Mouse (Mus musculus) forebrain, embryonic 14.5 days (tissue): ENCODE results near the gene Igf2r. TPM values are rescaled to one million over a fixed set of nuclear protein-coding genes. Genes with fewer than 3 reads are reported as not detected.

Experiments
- ATAC-seq: fragments of 200-750 bp; cut with Nextera tagmentation; 2 replicates; pipeline ENCODE4 v1.8.0; 2017; ENCODE audit warnings: mild to moderate bottlenecking, moderate library complexity
- DNase-seq: peaks from one replicate; pipeline ENCODE4 v3.0.0-alpha.2; 2015; ENCODE audit warnings: low spot score
- H3K27ac ChIP-seq: fragments of 300-500 bp; sonication (generic); 2 replicates; pipeline ENCODE4 v1.5.1; 2014; ENCODE audit warnings: low read depth, mild to moderate bottlenecking, control low read depth, low read length, moderate library complexity
- H3K27me3 ChIP-seq: fragments of 300-500 bp; sonication (generic); replicated peaks from 2 replicates; pipeline ENCODE4 v1.6.1; 2014; ENCODE audit warnings: low read length, control low read depth, mixed read lengths; ENCODE audit not compliant: control insufficient read depth, insufficient read depth
- H3K36me3 ChIP-seq: fragments of 300-500 bp; sonication (generic); 2 replicates; pipeline ENCODE4 v1.6.1; 2014; ENCODE audit warnings: low read length, control low read depth; ENCODE audit not compliant: control insufficient read depth, insufficient read depth
- H3K4me1 ChIP-seq: fragments of 300-500 bp; sonication (generic); 2 replicates; pipeline ENCODE4 v1.6.1; 2014; ENCODE audit warnings: antibody characterized with exemption, low read length, control low read depth; ENCODE audit not compliant: control insufficient read depth, insufficient read depth
- H3K4me2 ChIP-seq: fragments of 300-500 bp; sonication (generic); 2 replicates; pipeline ENCODE4 v1.6.1; 2014; ENCODE audit warnings: mild to moderate bottlenecking, control low read depth, low read length
- H3K4me3 ChIP-seq: fragments of 300-500 bp; sonication (generic); 2 replicates; pipeline ENCODE4 v1.5.1; 2014; ENCODE audit warnings: low read depth, low read length, control low read depth
- H3K9ac ChIP-seq: fragments of 300-500 bp; sonication (generic); 2 replicates; pipeline ENCODE4 v1.6.1; 2014; ENCODE audit warnings: mild to moderate bottlenecking, low read length, control low read depth, moderate library complexity
- H3K9me3 ChIP-seq: fragments of 300-500 bp; sonication (generic); replicated peaks from 2 replicates; pipeline ENCODE4 v1.6.1; 2016; ENCODE audit warnings: low read length, control low read depth, mixed read lengths; ENCODE audit not compliant: control insufficient read depth
- WGBS: fragments of 180-500 bp; shearing (Covaris S2); extraction: QIAGEN DNeasy Blood & Tissue Kit; methylation state at CpG from one replicate; pipeline ENCODE4 v1.1.7; 2014; 5-methylcytosine and 5-hydroxymethylcytosine counted together
- polyA plus RNA-seq: library from polyadenylated mRNA; unstranded; fragments of >200 nt; fragmentation: Nextera tagmentation; extraction: Ambion mirVana; gene quantifications from 2 replicates; pipeline ENCODE4 v1.2.1, GENCODE M21; 2014

Igf2r gene
- 9.6 and 10.9 TPM in 2 replicates for polyA plus RNA-seq

DNA sequence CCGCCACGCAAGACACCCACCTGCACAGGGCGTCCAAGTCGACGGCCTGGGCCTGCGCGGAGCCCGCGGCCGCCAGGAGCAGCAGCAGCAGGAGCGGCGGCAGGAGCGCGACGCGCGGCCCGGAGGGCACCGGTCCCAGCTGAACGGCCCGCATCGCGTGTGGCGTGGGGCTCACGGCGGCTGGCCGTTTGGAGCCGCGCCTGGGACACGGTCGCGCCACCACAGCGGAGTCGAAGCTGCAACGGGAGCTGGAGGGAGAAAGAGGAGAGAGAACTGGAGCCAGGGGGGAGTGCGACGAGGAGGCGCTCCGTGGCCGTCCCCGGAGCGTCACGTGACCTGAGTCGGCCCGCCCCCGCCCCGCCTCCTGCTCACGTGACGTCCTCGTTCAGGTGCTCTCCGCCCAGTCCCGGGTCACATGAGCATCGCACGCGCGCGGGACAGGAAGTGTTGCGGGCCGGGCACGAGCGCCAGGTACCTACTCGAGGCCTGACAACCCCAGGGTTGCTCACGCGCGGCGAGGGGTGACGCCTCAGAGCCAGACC lies at the start of gene Igf2r:
Gene Igf2r, minus strand, starts transcription at position 285 of the 542 bp plus-strand sequence.
- H3K4me3 ChIP-seq: peak within 1 kb of the TSS; percentile 86
- 3% methylated on average over 66 of the region's 67 CpGs for WGBS
- H3K4me1 ChIP-seq: peaks cover 15% of the 10 kb centered on the region
- peak within 1 kb of the TSS; percentile 88 for H3K9ac ChIP-seq
- peak; percentile 94 for ATAC-seq
- peak; percentile 94 for DNase-seq
- H3K36me3 ChIP-seq: no peaks in the 10 kb centered on the region
- H3K9me3 ChIP-seq: no peaks in the 10 kb centered on the region
- H3K4me2 ChIP-seq: peak within 1 kb of the TSS; percentile 89
- peak within 1 kb of the TSS; percentile 68; the same call in 1 of the 2 replicates for H3K27ac ChIP-seq
- no peaks in the 10 kb centered on the region for H3K27me3 ChIP-seq

DNA sequence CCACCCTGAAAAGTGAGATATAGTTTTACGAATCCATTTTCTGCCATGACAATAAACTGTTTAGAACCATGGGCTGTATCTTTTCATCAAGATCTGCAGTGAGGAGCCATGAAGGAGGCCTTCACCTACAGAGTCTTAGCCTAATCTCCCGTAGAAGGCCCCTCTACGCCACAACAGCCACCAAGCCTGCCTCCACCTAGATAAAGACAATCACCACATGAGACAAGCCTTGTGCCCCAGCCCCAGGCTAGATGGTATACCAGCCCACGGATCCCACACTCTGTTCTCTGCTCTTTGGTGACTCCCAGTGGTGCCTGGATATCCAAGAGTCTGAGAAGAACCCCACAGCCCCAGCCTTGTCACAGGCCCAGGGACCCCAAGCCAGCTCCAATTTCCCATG lies 46.4 kb upstream of the Igf2r start:
- no peaks in the 10 kb centered on the region for H3K36me3 ChIP-seq
- H3K4me2 ChIP-seq: no peak overlapping the region
- 84% methylated on average over 4 of the region's 4 CpGs for WGBS
- H3K27ac ChIP-seq: no peak overlapping the region
- H3K4me3 ChIP-seq: no peak overlapping the region
- ATAC-seq: no peak
- DNase-seq: no peak
- H3K9me3 ChIP-seq: no peaks in the 10 kb centered on the region; the same call in 1 of the 2 replicates
- no peaks in the 10 kb centered on the region for H3K4me1 ChIP-seq
- no peak overlapping the region for H3K9ac ChIP-seq
- H3K27me3 ChIP-seq: no peaks in the 10 kb centered on the region

DNA sequence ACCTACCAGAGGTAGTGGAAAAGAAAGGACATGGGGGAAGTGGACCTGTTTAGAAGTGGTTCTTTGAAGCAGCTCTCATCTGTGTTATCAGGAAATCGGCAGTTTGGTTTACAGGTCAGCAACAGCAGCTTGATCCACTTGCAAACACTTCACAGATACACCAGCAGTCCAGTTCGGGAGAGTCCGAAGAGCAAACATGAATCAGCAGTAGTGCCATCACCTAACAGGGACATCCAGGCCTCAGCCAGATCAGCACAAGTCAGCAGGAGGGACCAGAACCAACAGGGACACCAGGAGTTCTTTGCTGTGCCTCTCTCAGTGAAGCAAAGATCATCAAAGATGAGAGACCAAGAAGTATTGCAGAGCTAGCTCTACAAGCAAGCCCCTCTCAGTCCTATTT lies 45.0 kb upstream of the Igf2r start:
- no peak overlapping the region for H3K9ac ChIP-seq
- no peak overlapping the region for H3K4me3 ChIP-seq
- H3K36me3 ChIP-seq: no peaks in the 10 kb centered on the region
- H3K27ac ChIP-seq: no peak overlapping the region
- no peaks in the 10 kb centered on the region for H3K9me3 ChIP-seq
- H3K4me2 ChIP-seq: no peak overlapping the region
- WGBS: 88% methylated on average over 3 of the region's 3 CpGs
- H3K27me3 ChIP-seq: no peaks in the 10 kb centered on the region
- DNase-seq (no peak), ATAC-seq (no peak)
- no peaks in the 10 kb centered on the region for H3K4me1 ChIP-seq

DNA sequence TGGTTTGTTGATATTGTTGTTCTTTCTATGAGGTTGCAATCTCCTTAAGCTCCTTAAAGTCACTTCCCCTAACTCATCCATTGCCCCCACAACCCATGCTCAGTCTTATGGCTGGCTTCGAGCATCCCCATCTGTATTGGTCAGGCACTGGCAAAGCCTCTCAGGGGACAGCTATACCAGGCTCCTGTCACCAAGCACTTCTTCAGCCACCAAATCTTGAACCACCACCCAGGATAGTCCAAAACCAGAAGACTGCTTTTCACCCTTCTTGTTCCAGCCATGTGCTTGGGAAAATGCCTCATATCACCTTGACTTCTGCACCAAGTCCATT lies 41.5 kb upstream of the Igf2r start:
- H3K4me2 ChIP-seq: no peak overlapping the region
- no peaks in the 10 kb centered on the region for H3K27me3 ChIP-seq
- 84% methylated on average over 1 of the region's 1 CpGs for WGBS
- no peak overlapping the region for H3K27ac ChIP-seq
- no peak overlapping the region for H3K4me3 ChIP-seq
- H3K4me1 ChIP-seq: no peaks in the 10 kb centered on the region
- no peak overlapping the region for H3K9ac ChIP-seq
- H3K36me3 ChIP-seq: no peaks in the 10 kb centered on the region
- ATAC-seq: no peak; the same call in 1 of the 2 replicates
- no peak for DNase-seq
- H3K9me3 ChIP-seq: no peaks in the 10 kb centered on the region

DNA sequence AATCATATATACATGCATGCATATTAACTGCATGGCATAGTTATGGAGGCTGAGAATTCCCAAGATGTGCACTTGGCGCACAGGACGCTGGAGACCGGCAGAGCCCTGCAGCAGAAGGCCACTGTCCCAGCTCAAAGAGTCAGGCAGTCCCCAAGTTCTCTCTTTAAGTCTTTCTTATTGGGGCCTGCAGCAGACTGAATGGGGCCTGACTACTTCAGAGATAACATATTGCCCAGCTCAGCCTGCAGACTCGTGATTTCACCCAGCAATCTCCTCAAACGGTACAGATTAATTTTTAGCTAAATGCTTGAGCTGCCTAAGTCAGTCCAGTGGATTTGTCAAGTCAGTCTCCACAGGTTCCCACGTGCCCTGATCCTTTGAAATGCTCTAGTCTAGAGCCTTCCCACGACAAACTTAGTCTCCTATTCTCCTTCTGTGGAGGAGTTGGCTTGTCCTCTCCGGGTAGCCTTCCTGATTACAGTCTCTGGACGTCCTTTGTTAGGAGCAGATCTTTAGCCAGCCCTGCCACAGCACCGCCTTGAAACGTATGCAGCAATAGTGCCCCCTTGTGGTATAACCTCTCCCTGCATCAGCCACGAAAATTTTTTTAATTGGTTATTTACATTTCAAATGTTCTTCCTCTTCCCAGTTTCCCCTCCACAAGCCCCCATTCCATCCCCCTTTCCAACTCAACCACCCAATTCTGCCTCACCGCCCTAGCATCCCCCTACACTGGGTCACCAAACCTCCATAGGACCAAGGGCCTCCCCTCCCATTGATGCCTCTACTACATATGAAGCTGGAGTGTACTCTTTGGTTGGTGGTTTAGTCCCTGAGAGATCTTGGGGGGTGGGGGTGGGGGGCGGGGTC lies 40.9 kb upstream of the Igf2r start:
- DNase-seq (peak; percentile 90), ATAC-seq (peak; percentile 88)
- H3K27ac ChIP-seq: 0 out of 2 replicates have a peak overlapping the region, but pooled peaks have one; percentile 21
- WGBS: 25% methylated on average over 14 of the region's 14 CpGs
- H3K9me3 ChIP-seq: no peaks in the 10 kb centered on the region
- no peaks in the 10 kb centered on the region for H3K36me3 ChIP-seq
- peak overlapping the region; percentile 40; the same call in 1 of the 2 replicates for H3K9ac ChIP-seq
- no peaks in the 10 kb centered on the region for H3K4me1 ChIP-seq
- H3K27me3 ChIP-seq: no peaks in the 10 kb centered on the region
- H3K4me3 ChIP-seq: no peak overlapping the region
- no peak overlapping the region for H3K4me2 ChIP-seq

DNA sequence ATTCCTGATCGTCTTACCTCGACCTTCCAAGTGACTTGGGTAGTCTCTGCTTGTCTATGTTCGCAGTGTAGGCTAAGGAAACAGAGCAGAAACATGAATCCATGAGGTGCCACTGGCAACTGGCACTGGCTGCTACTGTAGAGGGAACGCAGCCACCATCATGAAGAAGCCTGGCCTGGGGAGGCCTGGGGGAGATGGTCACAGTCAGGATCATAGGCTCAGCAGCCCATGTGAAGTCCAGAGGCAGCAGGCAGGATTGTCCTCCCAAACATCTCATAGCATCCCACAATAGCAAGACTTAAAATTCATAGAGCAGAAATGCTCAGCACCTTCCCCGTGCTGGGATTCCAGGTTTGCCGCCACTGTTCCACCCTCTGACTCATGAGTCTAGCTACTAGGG lies 39.4 kb upstream of the Igf2r start:
- Histone ChIP-seq H3K4me1 (no peaks in the 10 kb centered on the region), H3K4me3 (no peak overlapping the region), H3K36me3 (no peaks in the 10 kb centered on the region), H3K27me3 (no peaks in the 10 kb centered on the region), H3K4me2 (no peak overlapping the region), H3K9ac (no peak overlapping the region), H3K27ac (no peak overlapping the region), H3K9me3 (no peaks in the 10 kb centered on the region)
- WGBS: 93% methylated on average over 6 of the region's 6 CpGs
- no peak for DNase-seq
- no peak for ATAC-seq

DNA sequence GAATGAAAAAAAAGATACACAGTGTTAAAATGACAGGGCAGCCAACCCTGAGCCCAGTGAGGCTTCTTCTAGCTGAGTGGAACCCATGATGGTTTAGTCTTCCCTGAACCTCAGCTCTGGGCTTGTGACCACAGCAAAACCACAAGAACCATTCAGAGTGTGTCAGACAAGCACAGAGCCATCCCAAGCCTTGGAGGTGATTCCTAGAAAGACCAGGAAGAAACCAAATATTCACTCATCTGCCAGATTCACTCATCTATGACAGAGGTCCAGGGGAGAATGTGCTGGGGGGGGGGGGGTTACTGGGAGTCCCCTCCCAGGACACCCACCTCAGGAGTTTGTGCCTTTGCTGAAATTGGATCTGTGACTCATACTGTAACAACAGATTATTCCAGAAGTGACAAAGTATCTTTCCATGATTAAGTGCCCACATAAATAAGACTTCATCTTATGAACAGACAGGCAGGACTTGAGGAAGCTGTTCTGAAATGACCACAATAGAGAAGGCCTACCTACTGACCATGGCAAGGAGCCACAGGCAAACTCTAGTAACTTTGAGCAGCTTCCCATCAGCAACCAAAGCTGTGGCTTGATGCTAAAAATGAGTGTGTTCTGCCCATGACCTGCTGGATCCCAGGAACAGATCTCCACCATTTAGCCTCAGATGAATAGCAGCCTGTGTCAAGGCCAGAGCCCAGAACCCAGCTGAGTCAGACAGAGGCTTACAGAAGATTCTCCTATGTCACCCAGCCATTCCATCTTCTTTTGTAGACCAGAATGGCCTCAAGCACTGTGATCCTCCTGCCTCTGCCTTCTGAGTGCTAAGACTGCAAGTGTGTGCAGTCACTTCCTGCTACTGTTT lies 35.4 kb upstream of the Igf2r start:
- Histone ChIP-seq H3K4me3 (no peak overlapping the region), H3K9ac (no peak overlapping the region), H3K36me3 (no peaks in the 10 kb centered on the region), H3K4me1 (no peaks in the 10 kb centered on the region), H3K4me2 (no peak overlapping the region), H3K9me3 (no peaks in the 10 kb centered on the region), H3K27ac (no peak overlapping the region), H3K27me3 (no peaks in the 10 kb centered on the region)
- DNase-seq (no peak), ATAC-seq (no peak)

DNA sequence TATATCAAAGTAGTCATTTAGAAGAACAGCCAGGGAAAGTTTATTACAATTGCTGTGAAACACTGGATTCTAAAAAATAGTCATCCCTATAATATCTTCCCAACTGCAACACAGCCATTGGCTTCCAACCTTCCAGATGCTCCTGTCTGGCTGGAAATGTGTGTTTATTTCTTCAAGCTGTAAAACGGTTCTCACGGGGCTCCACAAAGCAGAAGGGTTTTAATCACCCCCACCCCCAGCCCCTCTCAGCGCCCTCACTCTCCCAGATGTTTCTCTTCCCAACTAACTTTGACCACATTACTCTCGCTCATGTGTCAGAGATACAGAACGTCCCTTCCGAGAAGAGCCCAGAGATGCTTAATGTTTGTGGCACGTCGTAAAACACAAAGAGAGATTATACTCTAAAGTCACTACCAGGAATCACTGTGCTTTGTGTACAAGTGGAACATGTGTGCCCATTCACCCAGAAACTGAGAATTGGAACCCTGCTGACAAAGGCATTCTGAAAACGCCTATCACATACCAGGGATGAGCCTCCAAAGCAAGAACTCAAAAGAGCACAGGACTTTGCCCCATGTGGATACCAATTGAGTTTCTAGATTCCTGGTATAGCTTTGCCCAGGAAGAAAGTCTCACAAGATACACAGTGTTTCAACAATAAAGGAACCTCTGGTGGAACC lies 32.5 kb upstream of the Igf2r start:
- Histone ChIP-seq H3K36me3 (no peaks in the 10 kb centered on the region), H3K4me3 (no peak overlapping the region), H3K27ac (no peak overlapping the region), H3K4me2 (no peak overlapping the region), H3K9me3 (no peaks in the 10 kb centered on the region), H3K4me1 (no peaks in the 10 kb centered on the region), H3K9ac (no peak overlapping the region), H3K27me3 (no peaks in the 10 kb centered on the region)
- 64% methylated on average over 9 of the region's 9 CpGs for WGBS
- ATAC-seq (no peak), DNase-seq (no peak)
